Mouse (Mus musculus): ENCODE results near the gene Hnrnpa3.
"Not testable (repeated sequence)": the region's sequence is repeated elsewhere in the genome, so short reads cannot be mapped to it uniquely, and the experiment has no call there.

The Hnrnpa3 gene

DNA sequence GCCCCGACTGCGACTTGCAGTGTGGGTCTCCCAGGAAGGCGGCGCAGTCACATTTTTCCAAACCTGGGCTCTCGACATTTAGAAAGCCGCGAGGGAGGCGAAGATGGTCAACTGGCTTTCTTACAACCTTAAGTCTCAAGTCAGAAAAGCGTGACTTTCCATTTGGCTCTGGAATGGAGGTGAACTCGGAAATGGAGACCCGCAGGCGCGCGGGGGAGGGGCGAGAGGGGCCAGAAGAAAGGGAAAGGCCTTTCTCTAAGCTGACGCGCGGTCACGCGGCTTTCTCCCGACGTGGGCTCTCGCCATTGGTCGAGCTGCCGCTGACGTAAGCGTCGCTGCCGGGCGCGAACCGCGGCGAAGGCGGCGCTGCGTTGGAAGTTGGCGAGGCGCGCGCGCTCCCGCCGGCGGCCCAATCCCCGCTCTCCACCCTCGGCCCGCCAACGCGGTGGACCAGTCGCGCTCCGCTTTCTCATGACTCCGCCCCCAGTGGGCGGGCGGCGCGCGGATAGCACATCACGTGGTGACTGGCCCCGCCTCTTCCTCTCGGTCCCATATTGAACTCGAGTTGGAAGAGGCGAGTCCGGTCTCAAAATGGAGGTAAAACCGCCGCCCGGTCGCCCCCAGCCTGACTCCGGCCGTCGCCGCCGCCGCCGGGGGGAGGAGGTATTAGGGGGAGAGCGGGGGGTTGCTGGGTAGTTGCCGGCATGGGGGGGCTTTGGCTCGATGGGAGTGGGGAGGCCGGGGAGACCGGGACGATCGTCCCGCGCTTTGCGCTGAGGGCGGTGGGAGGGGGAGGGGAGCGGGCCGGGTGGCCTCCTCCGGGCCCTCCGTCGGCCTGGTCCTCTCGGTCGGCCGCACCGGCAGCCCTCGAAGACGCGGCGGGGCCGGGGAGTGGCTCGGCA lies at the start of gene Hnrnpa3:
Gene Hnrnpa3 (plus strand): TSS at position 535 of the 902 bp plus-strand sequence.
- peak; percentile 98 to 99 for DNase-seq

DNA sequence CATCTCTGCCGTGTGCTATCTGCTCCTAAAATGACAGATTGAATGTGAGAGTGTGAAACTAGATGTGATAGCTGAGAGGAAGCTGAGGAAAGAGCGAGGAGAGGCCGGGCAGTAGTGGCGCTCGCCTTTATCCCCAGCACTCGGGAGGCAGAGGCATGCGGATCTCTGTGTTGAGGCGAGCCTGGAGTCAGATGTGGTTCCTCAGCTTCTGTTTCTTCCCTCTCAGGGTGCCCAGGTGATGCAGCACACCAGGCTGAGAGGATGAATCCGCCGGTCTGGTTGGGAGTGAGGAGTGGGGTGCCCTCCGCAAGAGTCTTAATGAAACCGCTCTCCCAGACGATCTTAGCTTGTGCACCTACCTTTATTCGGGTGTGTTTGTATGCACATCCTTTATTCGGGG lies 49.1 kb upstream of the Hnrnpa3 start:
- no peak for DNase-seq

DNA sequence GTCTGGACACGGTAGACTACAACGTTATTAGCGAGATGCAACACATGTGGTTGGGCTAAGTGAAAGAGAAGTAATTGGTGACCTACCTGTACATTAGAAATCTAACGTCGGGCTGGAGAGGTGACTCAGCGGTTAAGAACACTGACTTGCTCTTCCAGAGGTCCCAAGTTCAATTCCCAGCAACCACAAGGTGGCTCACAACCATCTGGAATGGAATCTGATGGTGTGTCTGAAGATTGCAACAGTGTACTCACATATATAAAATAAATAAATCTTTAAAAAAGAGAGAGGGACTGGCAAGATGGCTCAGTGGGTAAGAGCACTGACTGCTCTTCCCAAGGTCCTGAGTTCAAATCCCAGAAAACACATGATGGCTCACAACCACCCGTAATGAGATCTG lies 48.5 kb upstream of the Hnrnpa3 start:
- peak in 1 of 2 experiments; percentile 29 for DNase-seq

GRCm38 (mm10) chr2:75611041-75611805 lies 47.8 kb upstream of the Hnrnpa3 start:
- DNase-seq = no peak

DNA sequence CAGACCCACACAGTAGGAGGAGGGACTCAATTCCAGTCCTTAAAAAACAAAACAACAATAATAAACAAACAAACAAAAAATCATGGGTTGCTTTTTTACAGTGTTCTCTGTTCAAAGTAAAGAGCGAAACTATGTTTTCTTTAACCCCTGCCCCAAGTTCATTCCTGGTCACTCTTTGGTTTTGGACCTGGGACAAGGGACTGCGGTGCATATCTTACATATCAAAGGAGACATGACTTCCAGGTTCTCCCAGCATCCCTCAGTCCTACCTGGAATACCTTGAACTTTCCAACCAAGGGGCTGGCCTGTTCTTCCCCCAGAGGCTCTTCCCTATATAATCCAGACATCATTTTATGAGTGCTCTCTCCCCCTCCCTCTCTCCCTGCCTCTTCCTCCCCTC lies 47.1 kb upstream of the Hnrnpa3 start:
- DNase-seq = no peak

DNA sequence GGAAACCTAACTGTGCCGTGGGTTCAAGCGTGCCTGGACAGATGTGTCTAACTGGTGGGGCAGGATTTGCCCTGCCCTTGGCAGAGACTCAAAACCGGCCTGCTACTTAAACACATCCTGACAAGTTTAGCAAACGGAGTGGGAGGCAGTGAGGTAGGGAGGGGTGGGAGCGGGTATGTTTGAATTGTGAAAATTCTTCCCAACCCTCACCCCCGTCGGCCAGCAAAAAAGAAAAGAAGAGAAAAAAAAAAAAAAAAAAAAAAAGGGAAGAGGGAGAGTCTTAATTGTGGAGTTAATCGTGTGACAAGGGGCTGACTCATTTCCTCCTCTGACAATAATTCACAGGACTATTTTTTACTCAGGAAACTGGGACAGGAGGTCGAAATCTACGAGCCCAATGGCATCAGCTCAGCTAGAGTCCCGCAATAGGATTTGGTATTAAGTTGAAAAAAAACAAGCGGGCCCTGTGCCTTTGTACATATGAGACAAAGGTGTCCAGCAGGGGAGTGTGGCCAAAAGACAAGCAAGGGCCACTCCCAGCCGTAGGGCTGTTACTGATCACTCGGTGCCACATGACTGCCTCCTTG lies 46.0 kb upstream of the Hnrnpa3 start:
- DNase-seq = peak; percentile 82 to 86

DNA sequence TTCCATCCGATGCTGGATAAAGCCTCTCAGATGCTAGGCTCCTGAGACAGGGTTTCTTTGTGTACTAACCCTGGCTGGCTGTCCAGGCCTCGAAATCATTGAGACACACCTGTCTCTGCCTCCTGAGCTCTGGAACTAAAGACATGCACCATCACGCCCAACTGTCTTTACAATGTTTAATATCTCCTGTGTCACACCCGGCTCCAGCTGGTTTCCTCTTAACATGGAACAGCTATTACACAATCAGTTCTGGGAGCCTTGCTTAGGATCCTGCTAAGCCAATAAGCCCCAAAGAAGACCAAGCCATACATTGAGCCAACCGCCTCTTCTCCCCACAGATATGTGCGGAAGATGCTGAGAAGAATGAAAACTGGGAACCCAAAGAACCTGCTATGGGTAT lies 44.5 kb upstream of the Hnrnpa3 start:
- DNase-seq = no peak

GRCm38 (mm10) chr2:75616911-75617310 lies 42.1 kb upstream of the Hnrnpa3 start:
- DNase-seq = no peak

DNA sequence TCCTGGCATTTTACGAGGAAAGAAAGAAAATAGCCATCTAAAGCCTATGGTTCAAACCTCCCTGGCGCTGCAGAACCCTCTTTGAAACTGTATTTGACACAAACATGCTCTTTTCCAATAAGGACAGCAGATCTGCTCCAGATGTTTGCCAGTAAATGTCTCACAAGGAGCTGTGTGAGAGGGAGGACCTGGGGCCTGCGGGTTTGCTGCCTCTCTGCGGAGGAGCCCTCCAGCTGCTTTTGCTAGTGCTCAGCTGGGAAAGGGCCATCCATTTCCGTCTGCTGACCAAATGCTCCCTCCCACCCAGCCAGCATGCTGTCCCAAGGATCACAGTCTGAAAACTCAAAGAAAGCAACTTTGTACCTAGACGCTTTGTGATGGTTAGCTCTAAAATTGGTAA lies 40.3 kb upstream of the Hnrnpa3 start:
- peak in 1 of 2 experiments; percentile 29 for DNase-seq

GRCm38 (mm10) chr2:75621873-75622654 lies 37.0 kb upstream of the Hnrnpa3 start:
- DNase-seq = no peak

DNA sequence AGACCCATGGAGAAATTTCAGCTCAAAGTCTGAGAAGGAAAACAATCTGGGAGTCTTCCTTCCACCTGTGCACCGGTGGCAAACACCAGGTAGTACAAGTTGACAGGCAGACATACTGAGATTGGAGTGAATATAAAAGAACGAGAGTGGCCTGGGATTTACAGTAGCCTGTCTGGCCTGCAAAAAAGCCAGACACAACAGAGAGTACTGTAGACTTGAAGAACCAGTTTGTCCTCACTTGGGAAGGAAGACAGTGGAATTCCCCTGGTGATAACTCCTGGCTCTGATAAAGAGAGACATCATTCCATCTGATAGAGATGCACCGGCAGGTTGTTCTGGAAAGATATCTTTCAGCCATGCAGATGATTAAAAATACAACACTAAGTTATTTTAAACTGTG lies 34.0 kb upstream of the Hnrnpa3 start:
- DNase-seq = no peak

DNA sequence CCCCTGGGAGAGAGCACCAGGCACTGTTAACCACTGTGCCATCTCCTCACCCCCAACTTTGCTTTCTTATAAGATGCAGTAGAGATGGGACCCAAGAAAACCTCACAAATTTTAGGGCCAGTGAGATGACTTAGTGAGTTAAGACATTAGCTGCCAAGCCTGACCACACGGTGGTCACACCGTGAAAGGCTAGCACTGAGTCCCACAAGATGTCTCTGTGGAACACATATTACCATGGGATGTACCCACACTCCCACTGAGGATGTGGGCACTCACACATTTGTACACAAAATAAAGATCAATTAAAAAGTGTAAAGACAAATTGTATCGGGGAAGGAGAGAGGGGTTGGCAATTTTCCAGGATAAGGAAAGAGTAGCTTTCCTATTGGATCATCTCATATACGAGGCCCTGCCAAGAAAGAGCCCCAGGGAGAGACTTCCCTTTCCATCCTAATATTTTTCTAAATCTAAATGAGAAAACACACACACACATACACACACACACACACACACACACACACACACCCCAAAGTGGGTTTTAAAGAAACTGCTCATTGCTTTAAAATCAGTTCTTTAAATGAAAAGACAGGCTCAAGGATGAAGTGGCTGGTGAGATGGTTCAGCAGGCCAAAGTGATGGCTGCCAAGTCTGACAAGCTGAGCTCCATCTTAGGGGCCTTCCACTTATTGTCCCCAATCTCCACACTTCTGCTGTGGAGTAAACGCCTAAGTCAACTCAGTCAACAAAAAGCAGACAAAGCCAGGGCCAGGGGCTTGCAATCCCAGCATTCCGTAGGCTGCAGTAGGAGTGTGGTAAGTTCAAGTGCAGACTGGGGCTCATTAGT lies 32.2 kb upstream of the Hnrnpa3 start:
- DNase-seq = no peak

DNA sequence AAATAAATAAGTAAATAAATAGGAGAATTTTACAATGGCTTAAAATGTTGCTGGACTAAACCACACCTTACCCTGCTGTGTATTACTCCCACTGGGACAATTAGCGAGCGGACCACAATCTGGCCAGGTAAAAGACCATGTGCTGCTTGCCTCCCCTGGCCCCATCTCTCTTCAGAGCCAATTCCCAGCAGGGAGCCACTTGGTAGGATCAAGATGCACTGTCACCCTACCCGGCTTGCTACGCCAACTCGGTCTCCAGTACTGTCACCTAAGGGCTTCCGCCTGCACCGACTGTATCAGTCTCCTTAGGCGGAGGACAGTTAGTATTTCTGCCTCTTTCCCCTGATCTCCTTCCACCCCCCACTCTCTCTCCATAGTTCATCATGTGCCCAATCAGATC lies 30.6 kb upstream of the Hnrnpa3 start:
- no peak for DNase-seq

GRCm38 (mm10) chr2:75631421-75631820 lies 27.6 kb upstream of the Hnrnpa3 start:
- DNase-seq = no peak

- DNase-seq = no peak
Observed at GRCm38 (mm10) chr2:75632043-75632442, 27.0 kb upstream of the Hnrnpa3 start.

DNA sequence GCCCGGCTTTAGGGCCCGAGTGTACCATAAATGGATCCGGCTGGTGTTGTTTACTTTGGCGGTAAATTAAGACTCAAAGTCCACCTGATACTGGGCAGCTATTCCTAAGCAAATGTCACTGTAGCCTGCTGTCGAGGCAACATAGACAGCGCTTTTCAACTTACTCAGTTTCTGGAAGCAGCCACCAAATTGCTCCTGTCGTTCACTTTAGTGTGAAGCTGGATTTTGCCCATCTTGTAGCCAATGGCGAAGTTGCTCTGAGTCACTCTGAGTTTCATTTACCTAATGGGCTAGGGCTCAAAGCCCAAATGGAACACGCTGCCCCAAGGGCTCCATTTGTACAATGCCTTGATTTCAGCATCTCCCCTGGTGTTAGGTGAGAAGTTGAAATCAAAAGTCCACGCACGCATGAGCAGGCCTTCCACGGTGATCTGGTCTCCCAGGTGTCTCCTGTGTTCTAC lies 26.3 kb upstream of the Hnrnpa3 start:
- DNase-seq = peak in 1 of 2 experiments; percentile 44

DNA sequence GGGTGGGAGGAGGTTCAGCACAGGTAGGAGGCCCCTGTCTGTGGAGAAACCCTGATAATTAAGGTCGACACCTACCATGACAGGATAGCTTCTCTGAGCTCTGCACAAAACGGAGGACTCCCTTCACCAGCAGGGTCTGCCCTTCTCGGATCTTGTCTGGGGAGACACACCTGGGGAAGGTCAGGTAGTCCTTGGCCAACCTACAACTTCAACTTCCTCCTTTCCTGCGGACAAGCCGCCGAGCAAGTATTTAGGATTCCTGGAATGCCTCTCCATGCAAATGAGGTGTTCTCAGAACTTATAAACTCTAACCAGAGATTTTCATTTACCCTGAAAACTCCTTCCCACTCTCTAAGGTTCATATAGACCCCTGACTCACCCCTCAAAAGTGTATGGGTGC lies 25.7 kb upstream of the Hnrnpa3 start:
- peak; percentile 60 to 65 for DNase-seq

DNA sequence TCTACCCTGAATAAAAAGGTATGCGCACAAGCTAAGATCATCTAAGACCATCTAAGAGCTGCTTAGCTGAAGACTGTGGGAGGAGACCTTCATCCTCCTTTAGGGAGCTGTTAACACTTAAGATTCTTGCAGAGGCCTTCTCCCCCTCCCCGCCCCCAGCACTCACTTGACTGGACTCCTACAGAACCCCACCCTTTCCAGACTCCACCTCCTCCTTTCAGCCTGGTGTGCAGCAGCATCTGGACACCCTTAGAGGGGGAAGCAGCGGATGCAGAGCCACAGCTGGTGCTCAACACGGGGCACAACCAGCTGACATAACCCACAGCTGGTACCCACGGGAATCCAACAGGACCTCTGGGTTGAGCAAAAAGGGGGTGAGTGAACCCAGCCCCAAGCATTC lies 25.3 kb upstream of the Hnrnpa3 start:
- DNase-seq = peak; percentile 64 to 65

DNA sequence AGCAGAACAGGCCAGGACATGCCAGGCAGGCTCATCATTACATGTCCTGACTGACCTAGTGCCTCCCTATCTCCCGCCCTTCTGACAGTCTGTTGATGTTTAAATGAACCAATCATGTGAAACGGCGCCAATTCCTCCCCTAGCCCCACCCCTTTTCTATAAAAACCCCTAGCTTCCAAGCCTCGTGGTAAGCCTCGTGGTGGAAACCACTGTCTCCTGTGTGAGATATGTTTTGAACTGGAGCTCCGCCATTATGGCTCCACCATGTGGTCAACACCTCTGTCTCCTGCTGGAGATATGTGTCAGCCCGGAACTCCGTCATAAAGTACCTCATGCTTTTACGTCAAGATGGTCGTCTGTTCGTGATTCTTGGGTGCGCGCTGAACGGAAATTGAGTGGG lies 24.6 kb upstream of the Hnrnpa3 start:
- DNase-seq = not testable (repeated sequence)

DNA sequence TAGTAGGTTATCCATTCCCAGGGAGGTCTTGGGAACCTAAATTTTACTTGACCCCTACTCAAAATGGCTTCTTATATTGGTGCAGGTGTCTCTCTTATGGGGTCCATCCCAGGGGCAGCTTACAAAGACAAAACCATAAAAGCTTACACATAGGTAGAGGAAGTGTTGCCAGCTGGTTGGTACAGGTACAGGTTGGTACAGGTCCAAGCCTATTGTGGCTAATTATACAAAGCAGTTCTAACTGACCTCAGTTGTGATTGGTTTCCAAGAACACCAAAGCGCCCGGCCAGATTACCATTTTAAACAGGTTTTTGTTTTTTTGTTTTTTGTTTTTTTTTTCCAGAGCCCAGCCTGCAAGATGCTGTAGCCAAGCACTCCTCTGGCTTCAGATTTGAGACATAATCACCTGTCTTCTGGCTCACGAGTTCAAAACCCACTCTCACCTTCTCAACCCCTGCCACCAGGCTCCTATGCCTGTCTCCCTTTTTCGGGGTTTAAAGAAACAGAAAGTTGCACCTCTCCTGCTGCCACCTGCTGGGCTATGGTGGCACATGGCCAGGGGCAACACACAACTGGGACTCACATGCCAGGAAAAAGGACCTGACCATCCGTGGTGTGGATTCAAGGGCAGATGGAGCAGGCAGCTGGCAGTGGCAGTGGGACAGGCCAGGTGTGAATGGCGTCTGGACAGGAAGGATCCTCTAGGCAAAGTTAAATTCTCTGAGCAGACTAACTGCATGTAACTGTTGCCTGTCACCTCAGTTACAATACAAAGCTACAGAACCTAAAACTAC lies 22.6 kb upstream of the Hnrnpa3 start:
- peak; percentile 79 to 88 for DNase-seq

- not testable (repeated sequence) for DNase-seq
Observed at GRCm38 (mm10) chr2:75637055-75637304, 22.1 kb upstream of the Hnrnpa3 start.
